Mouse (Mus musculus): ENCODE measurements around the gene Eml1.

DNA sequence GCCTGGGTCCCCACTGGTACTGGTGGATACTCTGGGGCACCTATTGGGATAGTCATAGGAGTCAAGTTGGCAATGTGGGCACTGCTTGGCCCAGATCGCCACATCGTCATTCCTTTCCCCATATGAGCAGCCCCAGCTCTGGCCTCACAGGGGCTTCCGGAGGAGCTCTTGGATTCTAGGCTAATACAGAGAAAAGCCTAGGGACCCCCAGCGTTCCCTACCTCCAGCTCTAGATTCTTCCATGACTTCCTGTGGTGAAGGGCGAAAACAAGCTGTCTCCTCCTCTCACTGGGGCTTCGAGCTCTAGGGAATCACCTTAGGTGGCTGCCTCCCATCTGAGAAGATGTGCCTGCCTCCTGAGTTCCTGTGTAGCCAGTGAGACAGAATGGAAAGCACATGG, 119.6 kb downstream of the Eml1 start:
- TF ChIP-seq POLR2A (IDR thresholded peaks at IDR 0.05; ENCODE audit: borderline replicate concordance, extremely low read depth, low read depth, low read length) (no peak), CTCF (IDR thresholded peaks at IDR 0.05; ENCODE audit: insufficient read depth, low read length) (no peak)

Measured in lung, adult 2 months (tissue).